ENCODE assay signal across 10 mouse cellular contexts in genomic region chr5:54113284-54113683, GRCm38 (mm10).
DNase-seq lines count a peak whose midpoint lies in the region; ATAC-seq and TF ChIP-seq lines count a peak whose summit lies in the region.
"Had no signal": no experiment of that assay in that cellular context is flagged by ENCODE, and none has a peak within 500 bp of the region (broad histone marks: within the 10 kb centered on the region; RNA-seq: fewer than 3 reads in every experiment).

No protein-coding gene starts in this region.

- H3K4me1 ChIP-seq in liver, embryonic 11.5 days (replicated peaks; ENCODE audit: control insufficient read depth, insufficient read depth, low read length): no peaks in the 10 kb centered on the region
- H3K4me1 ChIP-seq in MEL (ENCODE audit: control insufficient read depth in 1 of 2, insufficient read depth in 2 of 2, low read length in 2 of 2): no peaks in the 10 kb centered on the region
- H3K4me1 ChIP-seq in forebrain, postnatal 0 days (ENCODE audit: insufficient read depth): no peaks in the 10 kb centered on the region
- no peaks in the 10 kb centered on the region for H3K4me1 ChIP-seq in thymus, adult 2 months (replicated peaks; ENCODE audit: control insufficient read depth, insufficient read depth, low read length)
- H3K4me1 ChIP-seq: midbrain, embryonic 12.5 days had no signal

- TF ChIP-seq EP300 in MEL (IDR thresholded peaks at IDR 0.05; ENCODE audit: low read depth in 1 of 2, low read length in 2 of 2): no peak

- no peaks in the 10 kb centered on the region for H3K9me3 ChIP-seq in liver, embryonic 11.5 days (ENCODE audit: control insufficient read depth, low read length)
- H3K9me3 ChIP-seq in MEL (replicated peaks; ENCODE audit: insufficient read depth, low read length): no peaks in the 10 kb centered on the region
- H3K9me3 ChIP-seq in forebrain, postnatal 0 days (ENCODE audit: low read length): no peaks in the 10 kb centered on the region
- H3K9me3 ChIP-seq: midbrain, embryonic 12.5 days had no signal

- H3K4me2 ChIP-seq in liver, embryonic 11.5 days: no peak overlapping the region
- no peak overlapping the region for H3K4me2 ChIP-seq in forebrain, postnatal 0 days (ENCODE audit: low read depth)
- H3K4me2 ChIP-seq: midbrain, embryonic 12.5 days had no signal

- TF ChIP-seq CTCF in MEL (IDR thresholded peaks at IDR 0.05 in 2 of 3, conservative IDR thresholded peaks at IDR 0.05 in 1 of 3; ENCODE audit: control insufficient read depth in 1 of 3, insufficient read depth in 1 of 3, low read depth in 2 of 3, low read length in 3 of 3, poor library complexity in 1 of 3, severe bottlenecking in 1 of 3): peak; percentile 58 to 91 (median 70); a peak in 5 of 6 replicates
- peak; percentile 85 for TF ChIP-seq CTCF in forebrain, postnatal 0 days (IDR thresholded peaks at IDR 0.05; ENCODE audit: low read depth)
- TF ChIP-seq CTCF in thymus, adult 2 months (IDR thresholded peaks at IDR 0.05; ENCODE audit: borderline replicate concordance, control insufficient read depth, extremely low read depth, insufficient read depth, low read length, poor library complexity): no peak

- peak; percentile 98 for TF ChIP-seq RAD21 in MEL (IDR thresholded peaks at IDR 0.05; ENCODE audit: low read depth, low read length)

- no peaks in the 10 kb centered on the region for H3K79me2 ChIP-seq in MEL (ENCODE audit: control insufficient read depth, insufficient read depth, low read length, poor library complexity)

- DNase-seq in liver: peak; percentile 52
- no peak for DNase-seq in liver, embryonic 11.5 days (ENCODE audit: low spot score)
- peak; percentile 74 for DNase-seq in MEL (ENCODE audit: low read depth, low spot score)
- DNase-seq in c-Kit-positive CD71-positive TER-119-positive erythroid progenitor cells, embryonic 14.5 days (ENCODE audit: low spot score): peak; percentile 30
- peak; percentile 83 for DNase-seq in forebrain, postnatal 0 days
- DNase-seq in kidney, postnatal 36 days: peak; percentile 68 to 83
- peak; percentile 87 for DNase-seq in lung, postnatal 36 days
- peak; percentile 62 for DNase-seq in thymus, adult 2 months

- no peak overlapping the region for H3K4me3 ChIP-seq in liver, embryonic 11.5 days (ENCODE audit: low read depth, low read length)
- H3K4me3 ChIP-seq in MEL (ENCODE audit: control insufficient read depth in 1 of 2, insufficient read depth in 1 of 2, low read depth in 2 of 2, low read length in 2 of 2): no peak overlapping the region
- no peak overlapping the region for H3K4me3 ChIP-seq in forebrain, postnatal 0 days (ENCODE audit: low read depth, low read length)
- H3K4me3 ChIP-seq in thymus, adult 2 months (ENCODE audit: control insufficient read depth, insufficient read depth, low read length): no peak overlapping the region
- H3K4me3 ChIP-seq: erythroblast, embryonic 14.5 days; midbrain, embryonic 12.5 days had no signal

- H3K9ac ChIP-seq in liver, embryonic 11.5 days (ENCODE audit: low read depth, low read length): no peak overlapping the region
- no peak overlapping the region for H3K9ac ChIP-seq in MEL (ENCODE audit: control insufficient read depth, low read depth, low read length, poor library complexity, severe bottlenecking)
- H3K9ac ChIP-seq in forebrain, postnatal 0 days: no peak overlapping the region
- H3K9ac ChIP-seq: midbrain, embryonic 12.5 days had no signal

- no peak for TF ChIP-seq POLR2A in MEL (IDR thresholded peaks at IDR 0.05; ENCODE audit: control insufficient read depth in 1 of 2, insufficient read depth in 1 of 2, low read depth in 1 of 2, low read length in 2 of 2, poor library complexity in 1 of 2)
- TF ChIP-seq POLR2A in thymus, adult 2 months (IDR thresholded peaks at IDR 0.05; ENCODE audit: control insufficient read depth, extremely low read depth, insufficient read depth, low read length, poor library complexity): no peak

- H3K27me3 ChIP-seq in liver, embryonic 11.5 days (replicated peaks; ENCODE audit: control insufficient read depth, insufficient read depth, low read length): no peaks in the 10 kb centered on the region
- no peaks in the 10 kb centered on the region for H3K27me3 ChIP-seq in MEL (ENCODE audit: control insufficient read depth in 1 of 2, insufficient read depth in 2 of 2, low read length in 2 of 2)
- H3K27me3 ChIP-seq in forebrain, postnatal 0 days (ENCODE audit: insufficient read depth, low read length): no peaks in the 10 kb centered on the region
- no peaks in the 10 kb centered on the region for H3K27me3 ChIP-seq in thymus, adult 2 months (ENCODE audit: control insufficient read depth, insufficient read depth, low read length)
- H3K27me3 ChIP-seq: midbrain, embryonic 12.5 days had no signal

- 32% methylated on average over 3 of the region's 3 CpGs for WGBS in liver, embryonic 11.5 days
- 26% methylated on average over 3 of the region's 3 CpGs for WGBS in forebrain, postnatal 0 days
- WGBS in thymus, adult 2 months: 26% methylated on average over 3 of the region's 3 CpGs

- H3K27ac ChIP-seq in liver, embryonic 11.5 days (ENCODE audit: low read depth, low read length): no peak overlapping the region
- H3K27ac ChIP-seq in MEL (ENCODE audit: control insufficient read depth, low read depth, low read length): no peak overlapping the region
- no peak overlapping the region for H3K27ac ChIP-seq in forebrain, postnatal 0 days (ENCODE audit: low read depth, low read length)
- H3K27ac ChIP-seq in thymus, adult 2 months (ENCODE audit: control insufficient read depth, insufficient read depth, low read length): no peak overlapping the region
- H3K27ac ChIP-seq: midbrain, embryonic 12.5 days had no signal

- no peaks in the 10 kb centered on the region; the same call in 1 of the 2 replicates for H3K36me3 ChIP-seq in liver, embryonic 11.5 days (ENCODE audit: control insufficient read depth, insufficient read depth, low read length)
- H3K36me3 ChIP-seq in MEL (ENCODE audit: control insufficient read depth in 1 of 2, insufficient read depth in 2 of 2, low read length in 2 of 2): no peaks in the 10 kb centered on the region; a peak in 1 of 4 replicates
- H3K36me3 ChIP-seq in forebrain, postnatal 0 days (ENCODE audit: insufficient read depth): peaks cover 10% of the 10 kb centered on the region; the same call in 1 of the 2 replicates
- peaks cover 47% of the 10 kb centered on the region for H3K36me3 ChIP-seq in thymus, adult 2 months (ENCODE audit: control insufficient read depth, insufficient read depth, low read length)

- ATAC-seq in liver, embryonic 11.5 days (replicated peaks; ENCODE audit: low FRiP score): no peak
- ATAC-seq in forebrain, postnatal 0 days: peak; percentile 59; the same call in 1 of the 2 replicates

TF ChIP-seq in MEL, 35 proteins besides CTCF, POLR2A, EP300 and RAD21:
- no peak for TF ChIP-seq ETS1 (IDR thresholded peaks at IDR 0.05; ENCODE audit: low read depth, low read length)
- peak; percentile 97 for TF ChIP-seq SMC3 (IDR thresholded peaks at IDR 0.05; ENCODE audit: low read depth, low read length)
- no peak for TF ChIP-seq KAT2A (conservative IDR thresholded peaks at IDR 0.05; ENCODE audit: low read depth, low read length)
- no peak for TF ChIP-seq USF2 (IDR thresholded peaks at IDR 0.05; ENCODE audit: borderline replicate concordance in 1 of 2, insufficient read depth in 1 of 2, low read depth in 1 of 2, low read length in 2 of 2)
- TF ChIP-seq MEF2A (IDR thresholded peaks at IDR 0.05; ENCODE audit: extremely low read depth, insufficient replicate concordance, low read depth, low read length, poor library complexity, severe bottlenecking): no peak
- no peak for TF ChIP-seq E2F4 (IDR thresholded peaks at IDR 0.05; ENCODE audit: borderline replicate concordance, low read depth, low read length)
- TF ChIP-seq TCF12 (IDR thresholded peaks at IDR 0.05; ENCODE audit: low read depth, low read length): no peak
- TF ChIP-seq GABPA (IDR thresholded peaks at IDR 0.05; ENCODE audit: low read depth, low read length): no peak
- no peak for TF ChIP-seq CHD1 (IDR thresholded peaks at IDR 0.05; ENCODE audit: low read depth, low read length)
- TF ChIP-seq GATA1 (IDR thresholded peaks at IDR 0.05; ENCODE audit: low read depth, low read length): peak; percentile 67
- TF ChIP-seq NRF1 (IDR thresholded peaks at IDR 0.05; ENCODE audit: insufficient read depth, low read depth, low read length, poor library complexity, severe bottlenecking): no peak
- TF ChIP-seq MXI1 (IDR thresholded peaks at IDR 0.05; ENCODE audit: low read depth, low read length): no peak
- TF ChIP-seq MYC (IDR thresholded peaks at IDR 0.05; ENCODE audit: low read depth, low read length): no peak
- TF ChIP-seq ZC3H11A (IDR thresholded peaks at IDR 0.05; ENCODE audit: low read depth, low read length): peak; percentile 93
